Mouse (Mus musculus) stomach, postnatal 0 days (tissue): ENCODE results near the gene Usp49. TPM values are rescaled to one million over a fixed set of nuclear protein-coding genes. Genes with fewer than 3 reads are reported as not detected.
A peak's percentile ranks its signal among the peaks of the same experiment; 100 is the strongest.

Source experiments
- ATAC-seq: fragments of 200-750 bp; cut with Nextera tagmentation; 2 replicates; pipeline ENCODE4 v1.8.0; 2017; ENCODE audit not compliant: low FRiP score, low TSS enrichment
- DNase-seq: peaks from one replicate; pipeline ENCODE4 v3.0.0-alpha.2; 2016; ENCODE audit warnings: low spot score
- H3K27ac ChIP-seq: fragments of 300-500 bp; sonication (generic); replicated peaks from 2 replicates; pipeline ENCODE4 v1.5.1; 2014; ENCODE audit warnings: mild to moderate bottlenecking, control low read depth
- H3K27me3 ChIP-seq: fragments of 300-500 bp; sonication (generic); 2 replicates; pipeline ENCODE4 v1.6.1; 2014; ENCODE audit warnings: low read length; ENCODE audit not compliant: control insufficient read depth, insufficient read depth
- H3K36me3 ChIP-seq: fragments of 300-500 bp; sonication (generic); 2 replicates; pipeline ENCODE4 v1.6.1; 2014; ENCODE audit warnings: low read length, mixed read lengths; ENCODE audit not compliant: control insufficient read depth, insufficient read depth
- H3K4me1 ChIP-seq: fragments of 300-500 bp; sonication (generic); replicated peaks from 2 replicates; pipeline ENCODE4 v1.6.1; 2014; ENCODE audit warnings: antibody characterized with exemption; ENCODE audit not compliant: control insufficient read depth, insufficient read depth
- H3K4me2 ChIP-seq: fragments of 300-500 bp; sonication (generic); replicated peaks from 2 replicates; pipeline ENCODE4 v1.6.1; 2014; ENCODE audit warnings: low read depth, mild to moderate bottlenecking, control low read depth, moderate library complexity
- H3K4me3 ChIP-seq: fragments of 300-500 bp; sonication (generic); 2 replicates; pipeline ENCODE4 v1.5.1; 2014; ENCODE audit warnings: low read depth, low read length, control low read depth
- H3K9ac ChIP-seq: fragments of 300-500 bp; sonication (generic); 2 replicates; pipeline ENCODE4 v1.6.1; 2014; ENCODE audit warnings: mild to moderate bottlenecking, low read length, control low read depth, mixed read lengths
- H3K9me3 ChIP-seq: fragments of 300-500 bp; sonication (generic); 2 replicates; pipeline ENCODE4 v1.6.1; 2016; ENCODE audit warnings: low read length; ENCODE audit not compliant: control insufficient read depth
- CTCF ChIP-seq: IDR thresholded peaks from 2 replicates; pipeline ENCODE4 v1.5.1; 2016; ENCODE audit warnings: antibody characterized with exemption, low read depth, mild to moderate bottlenecking, moderate library complexity
- EP300 ChIP-seq: optimal IDR thresholded peaks from 2 replicates; pipeline ENCODE3; 2016; ENCODE audit warnings: antibody characterized with exemption
- WGBS: fragments of 180-500 bp; shearing (Covaris S2); extraction: QIAGEN DNeasy Blood & Tissue Kit; methylation state at CpG from one replicate; pipeline ENCODE4 v1.1.7; 2014; 5-methylcytosine and 5-hydroxymethylcytosine counted together
- polyA plus RNA-seq: library from polyadenylated mRNA; unstranded; fragments of >200 nt; fragmentation: Nextera tagmentation; extraction: Ambion mirVana; gene quantifications from 2 replicates; pipeline ENCODE4 v1.2.1, GENCODE M21; 2015

Gene Usp49
- polyA plus RNA-seq, 1 experiment from 2014 or later, result 1.9 TPM

- no peaks in the 10 kb centered on the region for H3K27me3 ChIP-seq
- DNase-seq (peak; percentile 78), ATAC-seq (peak; percentile 61)
- 0 out of 2 replicates have a peak, but pooled peaks cover 3% of the 10 kb centered on the region for H3K4me1 ChIP-seq
- peak within 1 kb of the TSS; percentile 94 for H3K4me2 ChIP-seq
- peak within 1 kb of the TSS; percentile 82 for H3K27ac ChIP-seq
- H3K36me3 ChIP-seq, result 0 out of 2 replicates have a peak, but pooled peaks cover 2% of the 10 kb centered on the region
- TF ChIP-seq CTCF (peak; percentile 37), EP300 (no peak)
- H3K4me3 ChIP-seq, result peak within 1 kb of the TSS; percentile 79
- 1% methylated on average over 47 of the region's 58 CpGs for WGBS
- H3K9ac ChIP-seq, result peak within 1 kb of the TSS; percentile 81
- H3K9me3 ChIP-seq, result no peaks in the 10 kb centered on the region
Measured at GRCm38 (mm10) chr17:47688608-47689575, 58.4 kb downstream of the Usp49 start, which contains the start of gene Frs3. Gene Frs3, plus strand, starts transcription at chr17:47689030.

- no peak overlapping the region for H3K4me3 ChIP-seq
- ATAC-seq (no peak), DNase-seq (no peak)
- H3K9me3 ChIP-seq, result no peaks in the 10 kb centered on the region
- 0 out of 2 replicates have a peak, but pooled peaks cover 2% of the 10 kb centered on the region for H3K36me3 ChIP-seq
- no peak overlapping the region for H3K9ac ChIP-seq
- H3K4me2 ChIP-seq, result no peak overlapping the region
- no peak for TF ChIP-seq EP300
- no peak for TF ChIP-seq CTCF
- no peak overlapping the region for H3K27ac ChIP-seq
- WGBS, result 86% methylated on average over 7 of the region's 8 CpGs
- H3K27me3 ChIP-seq, result no peaks in the 10 kb centered on the region
- 0 out of 2 replicates have a peak, but pooled peaks cover 3% of the 10 kb centered on the region for H3K4me1 ChIP-seq
Measured at GRCm38 (mm10) chr17:47689894-47690293, 59.4 kb downstream of the Usp49 start.

DNA sequence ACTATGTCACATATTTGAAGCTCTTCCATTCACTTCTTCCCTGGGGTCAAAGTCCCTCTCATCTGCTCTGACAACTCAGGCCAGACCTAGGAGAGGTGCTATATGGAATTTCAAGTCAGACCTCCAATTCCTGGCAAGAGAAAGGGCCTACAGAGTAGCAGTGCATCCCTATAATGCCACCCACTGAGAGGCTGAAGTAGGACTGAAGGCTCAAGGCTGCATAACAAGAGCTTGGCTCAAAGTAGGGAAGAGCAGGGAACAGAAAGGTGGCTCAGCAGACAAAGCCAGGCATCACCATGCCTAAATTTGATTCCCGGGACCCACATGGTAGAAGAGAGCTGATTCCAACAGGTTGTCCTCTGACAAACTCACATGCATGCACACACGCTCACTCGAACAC lies 61.2 kb downstream of the Usp49 start:
- Histone ChIP-seq H3K9me3 (no peaks in the 10 kb centered on the region), H3K27ac (no peak overlapping the region), H3K4me2 (no peak overlapping the region), H3K27me3 (no peaks in the 10 kb centered on the region), H3K4me3 (no peak overlapping the region), H3K4me1 (0 out of 2 replicates have a peak, but pooled peaks cover 3% of the 10 kb centered on the region), H3K36me3 (no peaks in the 10 kb centered on the region), H3K9ac (no peak overlapping the region)
- TF ChIP-seq EP300 (no peak), CTCF (no peak)
- no peak for DNase-seq
- ATAC-seq, result no peak
- WGBS, result 100% methylated on average over 3 of the region's 3 CpGs

DNA sequence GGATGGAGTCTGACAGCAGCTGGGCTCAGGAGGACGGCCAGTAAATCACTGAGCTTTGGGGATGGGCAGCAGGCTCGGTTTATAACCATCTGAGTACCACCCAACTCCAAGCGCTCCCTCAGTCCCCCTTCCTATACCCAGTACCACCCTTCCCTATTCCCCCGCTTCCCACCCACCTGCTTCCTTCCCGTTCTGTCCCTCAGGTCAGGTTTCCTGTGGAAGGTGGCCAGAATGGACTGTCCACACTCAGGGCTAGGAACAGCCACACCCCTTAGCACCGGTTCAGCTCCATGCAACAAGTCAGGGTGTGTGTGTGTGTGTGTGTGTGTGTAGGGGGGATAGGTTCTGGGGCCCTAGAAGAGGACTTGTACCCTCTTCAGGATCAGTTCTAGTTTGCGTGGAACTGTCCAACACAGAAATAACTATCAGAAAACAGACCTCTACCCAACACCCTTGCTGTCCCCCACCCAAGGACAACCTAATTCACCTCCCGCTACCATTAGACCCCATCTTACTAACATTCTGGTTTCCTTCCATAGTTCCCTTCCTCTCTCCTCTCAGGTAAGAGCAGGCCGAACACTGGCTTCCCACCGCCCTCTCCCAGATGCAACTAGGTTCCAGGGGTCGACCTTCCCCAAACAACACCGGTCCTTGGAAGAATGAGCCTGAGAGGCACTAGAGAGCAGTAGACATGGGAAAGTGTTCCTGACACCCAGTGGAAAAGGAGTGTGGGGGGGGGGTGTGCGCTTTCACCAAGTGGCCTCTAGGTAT lies 63.4 kb downstream of the Usp49 start:
- DNase-seq (no peak), ATAC-seq (no peak)
- H3K4me1 ChIP-seq, result no peaks in the 10 kb centered on the region
- no peak for TF ChIP-seq CTCF
- TF ChIP-seq EP300, result no peak
- H3K4me2 ChIP-seq, result peak overlapping the region; percentile 87
- peak overlapping the region; percentile 82 for H3K9ac ChIP-seq
- H3K27me3 ChIP-seq, result no peaks in the 10 kb centered on the region
- H3K27ac ChIP-seq, result no peak overlapping the region
- 48% methylated on average over 13 of the region's 13 CpGs for WGBS
- H3K9me3 ChIP-seq, result no peaks in the 10 kb centered on the region
- no peaks in the 10 kb centered on the region for H3K36me3 ChIP-seq
- H3K4me3 ChIP-seq, result peak overlapping the region; percentile 77

DNA sequence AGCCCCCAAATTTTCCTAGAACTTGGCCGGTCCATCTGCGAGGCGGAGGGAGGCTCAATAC lies 63.8 kb downstream of the Usp49 start, which contains the start of gene Gm21981:
TSS of gene Gm21981 (minus strand) at position 14 of the 61 bp plus-strand sequence.
- DNase-seq (no peak), ATAC-seq (no peak)
- TF ChIP-seq EP300 (no peak), CTCF (0 out of 2 replicates have a peak, but pooled peaks have one; percentile 19)
- H3K4me3 ChIP-seq, result peak within 1 kb of the TSS; percentile 77
- no peak within 1 kb of the TSS for H3K27ac ChIP-seq
- H3K4me1 ChIP-seq, result no peaks in the 10 kb centered on the region
- H3K36me3 ChIP-seq, result no peaks in the 10 kb centered on the region
- 2% methylated on average over 3 of the region's 3 CpGs for WGBS
- peak within 1 kb of the TSS; percentile 87 for H3K4me2 ChIP-seq
- H3K9ac ChIP-seq, result peak within 1 kb of the TSS; percentile 82
- no peaks in the 10 kb centered on the region for H3K9me3 ChIP-seq
- H3K27me3 ChIP-seq, result no peaks in the 10 kb centered on the region
